Mouse (Mus musculus) thymus, adult 2 months (tissue): ENCODE measurements around the gene Defb19.

ENCODE experiments used
- CTCF ChIP-seq: fragments of 200-500 bp; IDR thresholded peaks from 2 replicates; pipeline ENCODE4 v1.5.1; 2012; ENCODE audit warnings: mild to moderate bottlenecking, control low read depth, low read length, moderate library complexity, borderline replicate concordance; ENCODE audit not compliant: control insufficient read depth, poor library complexity, insufficient read depth; ENCODE audit errors: extremely low read depth
- POLR2A ChIP-seq: fragments of 200-500 bp; IDR thresholded peaks from 2 replicates; pipeline ENCODE4 v1.6.1; 2012; ENCODE audit warnings: mild to moderate bottlenecking, low read length, control low read depth, moderate library complexity; ENCODE audit not compliant: control insufficient read depth, poor library complexity, insufficient read depth; ENCODE audit errors: extremely low read depth

DNA sequence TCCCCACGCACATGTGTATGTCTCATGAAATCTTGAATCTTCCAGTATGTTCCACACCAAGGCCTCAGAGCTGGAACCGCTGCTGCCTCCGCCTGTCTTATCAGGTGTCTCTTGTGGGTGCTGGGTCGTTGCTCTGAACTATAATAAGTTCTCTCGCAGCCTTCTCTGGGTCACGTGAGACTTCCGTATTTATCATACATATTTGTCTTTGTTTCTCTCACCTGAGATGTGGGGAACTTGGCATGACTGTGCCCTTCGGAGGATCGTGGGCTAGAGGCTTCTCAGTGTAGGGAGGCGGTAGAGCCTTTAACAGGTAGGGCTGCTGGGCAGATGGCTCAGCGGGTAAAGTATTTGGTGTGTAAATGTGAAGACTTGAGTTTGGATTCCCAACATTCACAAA is 500 bp upstream of the Defb19 start:
- TF ChIP-seq POLR2A = no peak
- TF ChIP-seq CTCF = no peak
